Mouse (Mus musculus) C2C12 (cell line): ENCODE measurements around the gene Ube2f. TPM values are rescaled to one million over a fixed set of nuclear protein-coding genes. Genes with fewer than 3 reads are reported as not detected.

ENCODE experiments used
- H3K27me3 ChIP-seq: one replicate; pipeline ENCODE4 v1.6.1; 2011; ENCODE audit not compliant: control insufficient read depth, insufficient read depth, insufficient read length
- H3K36me3 ChIP-seq: one replicate; pipeline ENCODE4 v1.6.1; 2011; ENCODE audit not compliant: control insufficient read depth, insufficient read depth
- H3K4me3 ChIP-seq: one replicate; pipeline ENCODE4 v1.5.1; 2011; ENCODE audit warnings: mild to moderate bottlenecking, control low read depth; ENCODE audit not compliant: poor library complexity, insufficient read depth, severe bottlenecking
- H3K79me2 ChIP-seq: one replicate; pipeline ENCODE4 v1.6.1; 2011; ENCODE audit not compliant: control insufficient read depth, insufficient read depth
- H3K79me3 ChIP-seq: one replicate; pipeline ENCODE4 v1.6.1; 2011; ENCODE audit warnings: low read depth, control low read depth
- H3ac ChIP-seq: one replicate; pipeline ENCODE3; 2011; ENCODE audit warnings: low read depth; ENCODE audit not compliant: control insufficient read depth, insufficient read length
- CEBPB ChIP-seq: IDR thresholded peaks from one replicate; pipeline ENCODE4 v1.6.1; 2011; ENCODE audit warnings: low read depth, mild to moderate bottlenecking, control low read depth, moderate library complexity
- CTCF ChIP-seq: IDR thresholded peaks from one replicate; pipeline ENCODE4 v1.5.1; 2011; ENCODE audit not compliant: control insufficient read depth, insufficient read depth, insufficient read length
- FOSL1 ChIP-seq: IDR thresholded peaks from one replicate; pipeline ENCODE4 v1.8.0; 2011; ENCODE audit warnings: mild to moderate bottlenecking, low read length; ENCODE audit not compliant: poor library complexity, insufficient read depth, severe bottlenecking
- MAX ChIP-seq: IDR thresholded peaks from one replicate; pipeline ENCODE4 v1.6.1; 2011; ENCODE audit warnings: mild to moderate bottlenecking, control low read depth
- MYOD1 ChIP-seq: IDR thresholded peaks from one replicate; pipeline ENCODE4 v1.6.1; 2011; ENCODE audit warnings: low read depth; ENCODE audit not compliant: control insufficient read depth, insufficient read length
- MYOG ChIP-seq: IDR thresholded peaks from one replicate; pipeline ENCODE4 v1.6.1; 2011; ENCODE audit not compliant: control insufficient read depth, insufficient read length; ENCODE audit errors: extremely low read depth
- USF1 ChIP-seq: IDR thresholded peaks from one replicate; pipeline ENCODE4 v1.6.1; 2011; ENCODE audit warnings: low read depth, mild to moderate bottlenecking, control low read depth, moderate library complexity
- polyA plus RNA-seq: library from polyadenylated mRNA; unstranded; fragments of >200 nt; fragmentation: generic; extraction: Trizol; gene quantifications from one replicate; pipeline ENCODE4 v1.2.1, GENCODE M21; 2012; ENCODE audit warnings: missing spikeins

The Ube2f gene
- polyA plus RNA-seq, 1 experiment: 71.0 TPM

DNA sequence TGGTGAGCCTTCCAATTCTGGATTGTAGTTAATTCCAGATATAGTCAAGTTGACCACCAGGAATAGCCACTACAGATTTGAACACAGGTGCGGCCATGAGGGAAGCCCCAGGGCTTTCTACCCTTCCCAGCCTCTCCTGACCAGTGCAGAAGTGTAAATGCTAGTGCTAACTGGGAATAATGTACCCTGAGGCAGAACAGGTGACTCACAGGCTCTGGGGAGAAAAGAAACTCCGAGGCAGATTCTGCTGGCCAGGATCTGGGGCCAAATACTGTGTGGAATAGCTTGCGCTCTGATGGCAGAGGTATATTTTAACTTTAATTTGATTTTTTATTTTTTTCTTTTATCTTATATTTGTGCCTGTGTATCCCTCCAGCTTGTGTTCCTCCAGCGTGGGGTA lies 54.5 kb downstream of the Ube2f start:
- H3K36me3 ChIP-seq: peaks cover 6% of the 10 kb centered on the region

DNA sequence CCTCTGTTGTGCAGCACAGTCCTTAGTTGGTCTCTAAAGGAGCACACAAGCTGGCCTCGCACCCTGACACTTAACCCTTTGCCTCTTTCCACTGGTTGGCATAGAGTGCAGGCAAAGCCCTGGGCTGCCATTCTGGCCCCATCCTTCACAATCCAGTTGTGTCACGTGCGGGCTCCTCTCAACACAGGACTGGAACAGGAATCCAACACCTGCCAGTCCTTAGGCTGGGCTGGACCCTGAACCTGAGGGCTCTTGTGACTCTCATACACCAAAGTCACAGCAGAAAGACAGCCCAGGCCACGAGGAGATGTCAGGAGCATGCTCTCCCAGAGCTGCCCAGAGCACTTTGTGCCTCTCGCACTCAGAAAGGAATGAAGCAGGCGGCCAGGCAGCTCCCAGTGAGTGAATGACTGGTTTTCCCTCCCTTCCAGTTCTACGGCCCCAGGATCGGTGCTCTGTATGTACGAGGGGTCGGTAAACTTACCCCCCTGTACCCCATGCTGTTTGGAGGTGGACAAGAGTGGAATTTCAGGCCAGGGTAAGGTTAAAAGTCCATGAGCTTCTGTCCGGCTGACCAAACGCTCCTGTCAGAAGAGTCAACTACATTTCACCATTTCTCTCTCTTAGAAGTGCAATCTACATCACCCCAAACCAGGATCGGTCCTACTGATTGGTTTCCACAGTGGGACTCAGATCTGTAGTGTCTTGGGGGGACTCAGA lies 59.4 kb downstream of the Ube2f start:
- no peaks in the 10 kb centered on the region for H3K79me2 ChIP-seq
- no peaks in the 10 kb centered on the region for H3K79me3 ChIP-seq
- H3K27me3 ChIP-seq: no peaks in the 10 kb centered on the region
- H3K36me3 ChIP-seq: peaks cover 9% of the 10 kb centered on the region
- H3ac ChIP-seq: no peak overlapping the region
- H3K4me3 ChIP-seq: no peak overlapping the region
- no peak for TF ChIP-seq MYOG
- TF ChIP-seq FOSL1: no peak
- no peak for TF ChIP-seq CTCF
- TF ChIP-seq CEBPB: no peak

More for the DNA sequence above, 54.5 kb downstream of the Ube2f start:
- Histone ChIP-seq H3K27me3 (no peaks in the 10 kb centered on the region), H3K4me3 (no peak overlapping the region), H3ac (no peak overlapping the region), H3K79me3 (no peaks in the 10 kb centered on the region), H3K79me2 (no peaks in the 10 kb centered on the region)
- no peak for TF ChIP-seq CEBPB

DNA sequence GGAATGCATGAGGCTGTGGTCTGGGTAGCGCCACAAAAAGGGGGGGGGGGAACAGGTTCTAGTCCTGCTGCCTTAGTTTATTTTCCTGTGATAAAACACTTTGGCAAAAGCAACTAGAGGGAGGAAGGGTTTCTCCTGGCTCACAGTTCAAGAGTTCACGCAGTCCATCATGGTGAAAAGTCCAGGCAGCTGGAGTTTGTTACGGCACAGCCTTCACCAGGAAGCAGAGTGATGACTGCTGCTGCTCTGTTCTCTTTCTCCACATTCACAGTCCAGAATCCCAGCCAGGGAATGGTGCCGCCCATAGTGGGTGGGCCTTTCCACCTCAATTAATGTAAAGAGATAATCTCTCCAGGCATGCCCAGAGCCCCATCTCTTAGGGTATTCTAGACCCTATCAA lies 62.2 kb downstream of the Ube2f start:
- TF ChIP-seq CEBPB: no peak
- no peak for TF ChIP-seq CTCF
- TF ChIP-seq USF1: no peak
- TF ChIP-seq MYOD1: no peak
- no peak for TF ChIP-seq FOSL1
- TF ChIP-seq MYOG: no peak
- no peak for TF ChIP-seq MAX

DNA sequence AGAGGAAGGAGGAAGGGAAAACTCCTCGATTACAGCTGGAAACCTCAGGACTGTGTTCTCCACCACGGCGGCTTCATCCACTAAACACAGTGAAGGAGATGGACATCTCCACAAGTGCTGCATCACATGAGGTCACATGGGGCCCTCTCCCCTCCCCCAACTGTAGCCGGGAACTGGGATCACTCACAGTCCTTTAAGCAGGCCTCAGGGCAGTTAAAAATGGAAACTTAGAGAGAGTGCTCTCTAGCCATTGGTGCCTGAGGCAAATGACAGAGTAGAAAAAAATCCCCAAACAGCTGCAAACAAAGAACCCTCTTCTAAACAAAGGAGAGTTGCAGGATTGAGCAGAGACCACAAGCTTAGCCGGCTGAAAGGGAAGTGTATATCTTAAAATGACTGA lies 63.1 kb downstream of the Ube2f start:
- no peaks in the 10 kb centered on the region for H3K27me3 ChIP-seq
- no peaks in the 10 kb centered on the region for H3K79me3 ChIP-seq
- peaks cover 3% of the 10 kb centered on the region for H3K36me3 ChIP-seq
- no peak overlapping the region for H3ac ChIP-seq
- TF ChIP-seq MYOD1: no peak
- no peak for TF ChIP-seq CTCF
- TF ChIP-seq MAX: no peak
- no peak for TF ChIP-seq CEBPB
- no peak for TF ChIP-seq USF1
- H3K4me3 ChIP-seq: no peak overlapping the region
- no peaks in the 10 kb centered on the region for H3K79me2 ChIP-seq

More for the DNA sequence above, 62.2 kb downstream of the Ube2f start:
- H3K4me3 ChIP-seq: no peak overlapping the region
- no peaks in the 10 kb centered on the region for H3K27me3 ChIP-seq
- H3K79me2 ChIP-seq: no peaks in the 10 kb centered on the region
- H3ac ChIP-seq: no peak overlapping the region
- peaks cover 3% of the 10 kb centered on the region for H3K36me3 ChIP-seq
- no peaks in the 10 kb centered on the region for H3K79me3 ChIP-seq

DNA sequence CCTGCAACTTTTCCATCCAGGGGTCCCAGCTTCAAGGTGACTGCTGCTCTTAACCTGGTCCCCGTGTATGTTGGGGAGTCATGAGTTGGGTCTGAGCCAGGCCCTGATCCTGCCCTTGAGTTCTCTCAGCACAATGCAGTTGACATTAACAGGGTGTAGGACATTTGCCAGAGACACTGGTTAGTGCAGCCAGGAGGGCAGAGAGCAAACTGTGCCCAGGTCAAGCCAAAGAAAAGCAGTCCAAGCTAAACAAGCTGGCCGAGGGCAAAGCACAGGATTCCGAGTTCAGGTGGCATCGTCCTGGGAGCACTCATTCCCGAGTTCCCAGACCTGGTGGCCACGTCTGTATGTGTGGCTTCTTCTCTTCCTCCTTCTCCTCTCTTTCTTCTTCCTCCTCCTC lies 67.6 kb downstream of the Ube2f start:
- no peaks in the 10 kb centered on the region for H3K79me3 ChIP-seq
- H3K27me3 ChIP-seq: no peaks in the 10 kb centered on the region
- H3K4me3 ChIP-seq: no peak overlapping the region
- no peaks in the 10 kb centered on the region for H3K36me3 ChIP-seq
- no peaks in the 10 kb centered on the region for H3K79me2 ChIP-seq
- TF ChIP-seq MAX (no peak), CEBPB (no peak), USF1 (no peak), MYOD1 (no peak), FOSL1 (no peak), CTCF (no peak), MYOG (no peak)
- H3ac ChIP-seq: no peak overlapping the region

DNA sequence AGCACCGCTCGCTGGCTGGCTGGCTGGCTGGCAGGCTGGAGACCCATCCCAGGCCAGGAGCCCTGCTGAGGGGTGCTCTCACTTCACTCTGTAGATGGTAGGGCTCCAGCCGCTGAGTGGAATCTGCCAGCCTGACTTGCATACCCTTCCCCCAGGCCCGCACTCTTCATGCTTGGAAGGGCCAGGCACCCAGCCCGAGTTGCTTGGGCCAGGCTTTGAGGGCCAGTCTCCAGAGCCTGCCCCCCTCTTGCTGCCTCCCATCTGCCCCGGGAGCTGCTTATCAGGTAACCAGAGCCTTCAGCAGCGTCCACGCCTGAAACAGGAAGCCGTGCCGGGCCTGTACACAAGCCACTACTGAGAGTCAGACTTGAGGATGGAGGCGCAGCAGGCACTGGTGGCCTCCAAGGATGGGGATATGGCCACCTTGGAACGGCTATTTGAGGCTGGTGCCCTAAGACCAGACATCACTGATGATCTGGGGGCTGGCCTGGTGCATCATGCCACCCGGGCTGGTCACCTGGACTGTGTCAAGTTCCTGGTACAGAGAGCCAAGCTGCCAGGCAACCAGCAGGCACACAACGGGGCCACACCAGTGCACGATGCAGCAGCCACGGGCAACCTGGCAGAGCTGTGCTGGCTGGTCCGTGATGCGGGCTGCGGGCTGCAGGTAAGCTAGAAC lies 71.8 kb downstream of the Ube2f start, which contains the start of gene Espnl:
Gene Espnl, plus strand, starts transcription at position 316 of the 679 bp plus-strand sequence.
- H3ac ChIP-seq: no peak within 1 kb of the TSS
- no peaks in the 10 kb centered on the region for H3K36me3 ChIP-seq
- no peak within 1 kb of the TSS for H3K4me3 ChIP-seq
- no peaks in the 10 kb centered on the region for H3K79me2 ChIP-seq
- no peaks in the 10 kb centered on the region for H3K27me3 ChIP-seq
- TF ChIP-seq FOSL1: no peak
- TF ChIP-seq MYOG: no peak
- TF ChIP-seq MYOD1: no peak
- no peak for TF ChIP-seq CTCF
- TF ChIP-seq MAX: no peak
- no peak for TF ChIP-seq CEBPB
- no peak for TF ChIP-seq USF1
- H3K79me3 ChIP-seq: no peaks in the 10 kb centered on the region
